Mouse (Mus musculus): ENCODE measurements around the gene Unc119.

DNA sequence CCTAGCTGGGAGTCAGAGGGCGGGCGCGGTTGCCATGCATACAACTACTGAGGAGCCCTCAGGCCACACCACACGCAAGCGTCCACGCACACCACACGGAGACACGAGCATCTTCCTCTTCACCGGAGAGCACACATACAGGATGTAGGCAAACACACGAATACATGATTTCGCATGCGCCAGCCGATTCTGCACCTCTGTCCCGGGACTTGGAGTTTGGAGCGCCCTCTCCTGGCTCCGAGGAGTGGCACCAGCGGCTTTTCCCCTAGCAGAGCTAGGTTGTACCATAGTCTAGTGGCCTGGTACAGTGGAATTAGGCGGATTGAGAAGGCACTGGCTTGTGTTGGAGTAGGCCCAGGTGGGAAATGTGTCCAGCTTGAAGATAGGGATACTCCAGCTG, 54.1 kb downstream of the Unc119 start:
- peak; percentile 83 for TF ChIP-seq CTCF (IDR thresholded peaks at IDR 0.05; ENCODE audit: low read depth, low read length)
- TF ChIP-seq POLR2A (IDR thresholded peaks at IDR 0.05; ENCODE audit: extremely low read depth, insufficient read depth, low read length): no peak

Measured in liver, adult 2 months (tissue).